ENCODE assay signal across 9 mouse cellular contexts in the genomic region with DNA sequence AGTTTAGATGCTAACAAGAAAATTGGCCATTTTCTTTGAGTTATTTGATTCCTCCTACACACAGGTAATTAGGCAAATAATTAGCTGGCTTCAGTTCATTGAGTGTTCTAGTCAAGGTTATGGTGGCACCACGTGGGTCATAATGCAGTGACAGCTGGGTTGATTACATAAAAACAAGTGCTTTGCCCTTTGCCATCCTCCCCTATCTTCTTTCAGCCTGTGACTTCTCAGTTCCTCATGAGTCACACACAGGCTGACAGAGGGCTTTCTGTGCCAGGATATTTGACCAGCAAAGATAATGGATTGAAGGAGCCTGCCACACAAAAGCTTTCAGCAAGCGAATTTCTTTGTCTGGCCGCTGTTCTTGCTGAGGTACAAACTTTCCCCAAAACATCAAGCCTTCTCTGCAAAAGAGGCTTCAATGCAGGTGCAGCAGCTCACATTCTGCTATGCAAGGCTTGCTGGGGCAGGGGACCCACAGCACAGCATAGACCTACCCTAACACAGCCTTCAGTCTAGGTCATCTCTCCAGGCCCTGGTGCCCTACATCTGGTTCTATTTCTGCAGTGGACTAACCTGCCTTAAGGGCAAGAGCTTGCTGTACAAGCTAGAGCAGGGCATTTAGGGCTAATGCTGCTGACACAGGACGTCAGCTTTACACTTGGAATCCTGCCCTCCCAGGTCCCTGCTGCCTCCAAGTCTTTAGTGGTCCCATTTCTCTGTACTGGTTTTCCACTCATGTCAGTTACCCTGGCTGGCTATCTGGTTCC. TPM values are rescaled to one million over a fixed set of nuclear protein-coding genes. Genes with fewer than 3 reads are reported as not detected.
DNase-seq lines count a peak whose midpoint lies in the region; ATAC-seq lines count a peak whose summit lies in the region.
"Had no signal": no experiment of that assay in that cellular context is flagged by ENCODE, and none has a peak within 500 bp of the region (broad histone marks: within the 10 kb centered on the region; RNA-seq: fewer than 3 reads in every experiment).

No protein-coding gene starts in this region.

- H3K4me2 ChIP-seq in forebrain, embryonic 16.5 days (ENCODE audit: low read length) = no peak overlapping the region
- H3K4me2 ChIP-seq: midbrain, embryonic 15.5 days had no signal

- peak; percentile 15 for DNase-seq in kidney, adult 11 months
- DNase-seq in kidney, postnatal 10 days = no peak
- DNase-seq in adrenal gland, postnatal 14 days = peak; percentile 46
- peak; percentile 54 to 59 for DNase-seq in heart, postnatal 10 days
- no peak for DNase-seq in embryo, embryonic 9.5 days (ENCODE audit: extremely low spot score)
- no peak for DNase-seq in right cerebral cortex, postnatal 4 days

- intact Hi-C loops in heart, postnatal 10 days (cut with DNase I) = no loop called here

- peak; percentile 66 for ATAC-seq in megakaryocyte-erythroid progenitor cell, adult 5-6 weeks (replicated peaks; ENCODE audit: low FRiP score, low TSS enrichment, poor library complexity, severe bottlenecking)
- ATAC-seq in forebrain, embryonic 16.5 days = no peak
- ATAC-seq: midbrain, embryonic 15.5 days had no signal

- 0 out of 2 replicates have a peak, but pooled peaks cover 2% of the 10 kb centered on the region for H3K9me3 ChIP-seq in forebrain, embryonic 16.5 days (ENCODE audit: control insufficient read depth, low read length)
- H3K9me3 ChIP-seq: midbrain, embryonic 15.5 days had no signal

- WGBS in forebrain, embryonic 16.5 days = 59% methylated on average over 4 of the region's 4 CpGs

- no peak overlapping the region for H3K4me3 ChIP-seq in forebrain, embryonic 16.5 days (replicated peaks; ENCODE audit: low read length)
- H3K4me3 ChIP-seq: midbrain, embryonic 15.5 days had no signal

- H3K27me3 ChIP-seq in forebrain, embryonic 16.5 days (replicated peaks; ENCODE audit: control insufficient read depth, insufficient read depth, low read length) = no peaks in the 10 kb centered on the region
- H3K27me3 ChIP-seq: midbrain, embryonic 15.5 days had no signal

- H3K9ac ChIP-seq in forebrain, embryonic 16.5 days (replicated peaks; ENCODE audit: low read depth, low read length) = no peak overlapping the region
- H3K9ac ChIP-seq: midbrain, embryonic 15.5 days had no signal

- H3K27ac ChIP-seq in forebrain, embryonic 16.5 days (ENCODE audit: low read length) = no peak overlapping the region
- H3K27ac ChIP-seq: midbrain, embryonic 15.5 days had no signal

- H3K4me1 ChIP-seq in forebrain, embryonic 16.5 days (replicated peaks; ENCODE audit: control insufficient read depth, insufficient read depth, low read length) = no peaks in the 10 kb centered on the region
- H3K4me1 ChIP-seq: midbrain, embryonic 15.5 days had no signal

- no peaks in the 10 kb centered on the region for H3K36me3 ChIP-seq in forebrain, embryonic 16.5 days (ENCODE audit: control insufficient read depth, insufficient read depth)
- H3K36me3 ChIP-seq: midbrain, embryonic 15.5 days had no signal

RNA-seq across cellular contexts. Expression of gene Parp9, which starts 30.7 kb away (rescaled TPM):
- total RNA-seq in adrenal gland, postnatal 14 days (2021) = 13.8 and 16.1 TPM in 2 replicates
- 10 to 100 TPM; 11.1 to 14.4 TPM for total RNA-seq in heart, postnatal 10 days (2021)
- total RNA-seq in megakaryocyte-erythroid progenitor cell, adult 5-6 weeks (2014; fragmentation: Nextera tagmentation) = 14.8 and 18.1 TPM in 2 replicates
- 28.3 and 40.9 TPM in 2 replicates for total RNA-seq in megakaryocyte-erythroid progenitor cell, adult 5-6 weeks (2017)
- polyA plus RNA-seq in forebrain, embryonic 16.5 days (2015; fragmentation: Nextera tagmentation; extraction: Ambion mirVana) = 2.3 and 2.5 TPM in 2 replicates

RNA-seq across cellular contexts. Expression of gene Dtx3l, which starts 31.3 kb away (rescaled TPM):
- total RNA-seq in adrenal gland, postnatal 14 days (2021) = 9.4 and 11.7 TPM in 2 replicates
- total RNA-seq in heart, postnatal 10 days (2021) = 10 to 100 TPM in 1 of 2 experiments, 1 to 10 TPM in 1; 9.3 to 12.7 TPM
- total RNA-seq in megakaryocyte-erythroid progenitor cell, adult 5-6 weeks (2014; fragmentation: Nextera tagmentation) = 15.8 and 19.4 TPM in 2 replicates
- 22.1 and 23.0 TPM in 2 replicates for total RNA-seq in megakaryocyte-erythroid progenitor cell, adult 5-6 weeks (2017)
- polyA plus RNA-seq in forebrain, embryonic 16.5 days (2015; fragmentation: Nextera tagmentation; extraction: Ambion mirVana) = 1.7 and 2.4 TPM in 2 replicates

RNA-seq across cellular contexts. Expression of gene Parp14, which starts 36.3 kb away (rescaled TPM):
- total RNA-seq in adrenal gland, postnatal 14 days (2021) = 10.0 and 15.4 TPM in 2 replicates
- 1 to 10 TPM; 6.7 to 9.7 TPM for total RNA-seq in heart, postnatal 10 days (2021)
- total RNA-seq in megakaryocyte-erythroid progenitor cell, adult 5-6 weeks (2014; fragmentation: Nextera tagmentation) = 8.3 and 9.3 TPM in 2 replicates
- 8.4 and 13.8 TPM in 2 replicates for total RNA-seq in megakaryocyte-erythroid progenitor cell, adult 5-6 weeks (2017)
- 0.13 and 0.20 TPM in 2 replicates for polyA plus RNA-seq in forebrain, embryonic 16.5 days (2015; fragmentation: Nextera tagmentation; extraction: Ambion mirVana)

Comparison
In these comparisons a context has a peak if more than half of its experiments do, and no peak if none do; other contexts are left out.
1. DNase-seq: peak in kidney, adult 11 months (single experiment), adrenal gland, postnatal 14 days (single experiment) and heart, postnatal 10 days (2 of 2); none in kidney, postnatal 10 days (single experiment), embryo, embryonic 9.5 days (single experiment) and right cerebral cortex, postnatal 4 days (single experiment).